Mouse (Mus musculus): Measurements from ENCODE around the gene 9530053A07Rik. TPM values are rescaled to one million over a fixed set of nuclear protein-coding genes. Genes with fewer than 3 reads are reported as not detected.

Gene 9530053A07Rik
- polyA plus RNA-seq, 1 experiment from 2014 or later = 0.12 TPM

DNA sequence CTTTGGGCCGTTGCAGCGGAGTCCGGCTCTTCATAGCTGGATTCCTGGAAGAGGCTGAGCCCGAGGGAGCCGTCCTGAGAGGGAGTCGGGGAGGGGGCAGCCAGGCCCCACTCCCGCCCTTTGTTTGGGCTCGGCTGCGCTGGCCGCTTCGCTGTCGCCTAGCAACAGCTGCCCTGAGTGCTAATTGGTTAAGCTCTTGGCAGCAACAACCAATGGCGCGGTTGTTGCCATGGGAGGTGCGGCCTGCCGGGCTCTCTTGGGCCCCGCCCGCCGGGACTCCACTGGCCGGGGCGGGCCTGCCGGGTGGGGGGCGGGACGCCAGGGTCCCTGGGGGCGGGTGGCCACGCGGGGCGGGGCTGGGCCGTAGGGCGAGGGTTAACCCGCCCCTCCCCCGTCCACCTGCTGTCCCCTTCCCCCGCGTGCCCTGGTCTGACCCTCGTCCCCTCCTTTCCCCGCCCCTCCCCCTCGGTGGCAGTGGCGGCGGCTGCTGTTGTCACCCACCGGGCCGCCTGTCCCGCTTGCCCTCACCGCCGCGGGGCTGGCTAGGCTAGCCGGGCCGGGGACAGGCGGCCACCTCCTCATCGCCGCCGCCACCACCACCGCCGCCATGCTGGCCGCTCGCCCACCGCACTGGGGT, 50.6 kb downstream of the 9530053A07Rik start:
- no peaks in the 10 kb centered on the region for H3K9me3 ChIP-seq (replicated peaks)
- peak; percentile 97 for ATAC-seq (ENCODE audit: low FRiP score)
- peak overlapping the region; percentile 97 for H3K27ac ChIP-seq
- peaks cover 70% of the 10 kb centered on the region for H3K36me3 ChIP-seq
- H3K9ac ChIP-seq = peak overlapping the region; percentile 93
- peak overlapping the region; percentile 97 for H3K4me3 ChIP-seq
- 0% methylated on average over 38 of the region's 56 CpGs for WGBS
- H3K27me3 ChIP-seq = no peaks in the 10 kb centered on the region
- H3K4me2 ChIP-seq (replicated peaks) = peak overlapping the region; percentile 85
- H3K4me1 ChIP-seq = peaks cover 13% of the 10 kb centered on the region

- ATAC-seq (ENCODE audit: low FRiP score) = no peak
- H3K9me3 ChIP-seq (replicated peaks) = no peaks in the 10 kb centered on the region
- H3K27me3 ChIP-seq = no peaks in the 10 kb centered on the region
- H3K27ac ChIP-seq = peak overlapping the region; percentile 97; the same call in 1 of the 2 replicates
- peak overlapping the region; percentile 85 for H3K4me2 ChIP-seq (replicated peaks)
- H3K36me3 ChIP-seq = peaks cover 71% of the 10 kb centered on the region
- H3K9ac ChIP-seq = peak overlapping the region; percentile 93
- peaks cover 13% of the 10 kb centered on the region for H3K4me1 ChIP-seq
- WGBS = 72% methylated on average over 5 of the region's 5 CpGs
- peak overlapping the region; percentile 97 for H3K4me3 ChIP-seq
Measured at GRCm38 (mm10) chr7:28180890-28181289, 51.6 kb downstream of the 9530053A07Rik start.

GRCm38 (mm10) chr7:28181376-28181775, 52.1 kb downstream of the 9530053A07Rik start:
- Histone ChIP-seq H3K36me3 (peaks cover 71% of the 10 kb centered on the region), H3K9ac (peak overlapping the region; percentile 9; the same call in 1 of the 2 replicates), H3K9me3 (replicated peaks) (no peaks in the 10 kb centered on the region), H3K27me3 (no peaks in the 10 kb centered on the region), H3K4me1 (peaks cover 13% of the 10 kb centered on the region), H3K4me3 (peak overlapping the region; percentile 97), H3K27ac (no peak overlapping the region), H3K4me2 (replicated peaks) (peak overlapping the region; percentile 85)
- WGBS = 94% methylated on average over 12 of the region's 12 CpGs
- no peak for ATAC-seq (ENCODE audit: low FRiP score)

- no peak overlapping the region for H3K27ac ChIP-seq
- peaks cover 13% of the 10 kb centered on the region for H3K4me1 ChIP-seq
- no peaks in the 10 kb centered on the region for H3K9me3 ChIP-seq (replicated peaks)
- ATAC-seq (ENCODE audit: low FRiP score) = no peak
- H3K36me3 ChIP-seq = peaks cover 71% of the 10 kb centered on the region
- H3K4me3 ChIP-seq = no peak overlapping the region
- H3K4me2 ChIP-seq (replicated peaks) = no peak overlapping the region
- WGBS = 98% methylated on average over 22 of the region's 22 CpGs
- no peak overlapping the region for H3K9ac ChIP-seq
- no peaks in the 10 kb centered on the region for H3K27me3 ChIP-seq
Measured at GRCm38 (mm10) chr7:28182320-28182719, 53.1 kb downstream of the 9530053A07Rik start.

DNA sequence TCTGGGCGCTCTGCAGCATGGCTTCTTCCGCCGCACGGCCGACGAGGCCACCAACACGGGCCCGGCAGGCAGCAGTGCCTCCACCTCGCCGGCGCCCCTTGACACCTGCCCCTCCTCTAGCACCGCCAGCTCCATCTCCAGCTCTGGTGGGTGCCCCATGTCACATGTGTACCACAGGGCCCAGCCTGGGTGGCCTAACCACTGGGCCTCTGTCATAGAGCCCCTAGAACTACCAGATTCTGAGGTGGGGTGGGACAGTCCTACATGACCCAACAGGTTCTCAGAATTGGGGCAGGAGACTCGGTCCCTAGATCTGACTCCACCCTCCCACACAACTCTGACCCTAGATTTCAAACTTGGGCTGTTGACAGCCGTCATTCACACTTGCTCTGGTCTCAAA, 56.6 kb downstream of the 9530053A07Rik start:
- Histone ChIP-seq H3K4me2 (replicated peaks) (no peak overlapping the region), H3K9me3 (replicated peaks) (no peaks in the 10 kb centered on the region), H3K9ac (no peak overlapping the region), H3K4me1 (peaks cover 7% of the 10 kb centered on the region), H3K4me3 (no peak overlapping the region), H3K27me3 (no peaks in the 10 kb centered on the region), H3K27ac (no peak overlapping the region), H3K36me3 (peaks cover 95% of the 10 kb centered on the region)
- ATAC-seq (ENCODE audit: low FRiP score) = no peak
- WGBS = 93% methylated on average over 14 of the region's 14 CpGs

- 0 out of 2 replicates have a peak, but pooled peaks have one; percentile 4 for ATAC-seq (ENCODE audit: low FRiP score)
- WGBS = 87% methylated on average over 8 of the region's 8 CpGs
- H3K27ac ChIP-seq = no peak overlapping the region
- peaks cover 99% of the 10 kb centered on the region for H3K36me3 ChIP-seq
- H3K27me3 ChIP-seq = no peaks in the 10 kb centered on the region
- H3K9me3 ChIP-seq (replicated peaks) = no peaks in the 10 kb centered on the region
- H3K4me3 ChIP-seq = no peak overlapping the region
- no peak overlapping the region for H3K4me2 ChIP-seq (replicated peaks)
- no peaks in the 10 kb centered on the region for H3K4me1 ChIP-seq
- peak overlapping the region; percentile 29; the same call in 1 of the 2 replicates for H3K9ac ChIP-seq
Measured at GRCm38 (mm10) chr7:28186631-28187030, 57.4 kb downstream of the 9530053A07Rik start.

DNA sequence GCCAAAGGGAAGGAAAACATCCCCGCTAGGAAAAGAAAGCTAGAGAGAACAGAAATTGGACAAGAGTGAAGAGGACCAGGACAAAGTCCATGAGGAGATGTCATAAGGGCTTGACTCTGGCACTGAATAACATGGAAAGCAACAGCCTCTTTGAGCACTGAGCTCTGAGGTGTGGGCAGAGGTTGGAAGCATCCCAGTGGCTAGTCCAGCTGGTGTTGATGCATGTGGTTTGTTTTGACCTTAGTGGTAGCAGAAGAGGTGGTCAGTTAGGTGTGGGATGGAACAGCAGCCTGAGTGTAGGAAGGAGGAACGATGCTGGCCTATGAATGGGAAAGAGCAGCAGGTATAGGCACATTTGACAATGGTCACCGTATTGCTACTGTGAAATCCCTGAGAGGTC, 62.2 kb downstream of the 9530053A07Rik start:
- Histone ChIP-seq H3K4me2 (replicated peaks) (no peak overlapping the region), H3K4me3 (no peak overlapping the region), H3K9ac (no peak overlapping the region), H3K4me1 (no peaks in the 10 kb centered on the region), H3K36me3 (peaks cover 85% of the 10 kb centered on the region), H3K27ac (no peak overlapping the region), H3K9me3 (replicated peaks) (no peaks in the 10 kb centered on the region), H3K27me3 (no peaks in the 10 kb centered on the region)
- no peak for ATAC-seq (ENCODE audit: low FRiP score)
- WGBS = 97% methylated on average over 3 of the region's 3 CpGs

DNA sequence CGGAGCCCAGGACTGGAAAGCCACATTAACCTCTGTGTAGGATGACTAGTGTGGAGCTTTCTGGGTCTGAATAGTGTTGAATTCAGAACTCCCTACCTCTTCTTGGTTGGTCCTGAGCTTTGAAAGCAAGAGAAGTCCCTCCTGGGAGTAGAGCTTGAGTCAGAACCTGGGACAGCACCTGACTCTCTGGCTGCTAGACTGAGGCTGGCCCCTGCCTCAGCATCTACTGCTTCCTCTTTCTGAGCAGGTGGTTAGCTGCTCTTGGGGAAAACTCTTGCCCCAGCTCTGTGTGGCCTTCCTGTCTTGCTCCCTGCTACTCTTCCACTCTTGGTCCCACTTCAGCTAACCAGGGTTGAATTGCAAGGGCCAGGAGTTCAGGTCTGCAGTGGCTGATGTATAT, 62.6 kb downstream of the 9530053A07Rik start:
- peaks cover 81% of the 10 kb centered on the region for H3K36me3 ChIP-seq
- no peaks in the 10 kb centered on the region for H3K9me3 ChIP-seq (replicated peaks)
- no peak overlapping the region for H3K27ac ChIP-seq

GRCm38 (mm10) chr7:28195414-28196098, 66.3 kb downstream of the 9530053A07Rik start:
- H3K36me3 ChIP-seq = peaks cover 53% of the 10 kb centered on the region
- no peak overlapping the region for H3K4me2 ChIP-seq (replicated peaks)

More for the DNA sequence above, 62.6 kb downstream of the 9530053A07Rik start:
- ATAC-seq (ENCODE audit: low FRiP score) = no peak
- H3K4me1 ChIP-seq = no peaks in the 10 kb centered on the region
- no peak overlapping the region for H3K4me2 ChIP-seq (replicated peaks)
- 100% methylated on average over 1 of the region's 1 CpGs for WGBS
- H3K27me3 ChIP-seq = no peaks in the 10 kb centered on the region
- no peak overlapping the region for H3K4me3 ChIP-seq
- no peak overlapping the region for H3K9ac ChIP-seq

GRCm38 (mm10) chr7:28196528-28196927, 67.3 kb downstream of the 9530053A07Rik start:
- Histone ChIP-seq H3K36me3 (peaks cover 45% of the 10 kb centered on the region), H3K27me3 (no peaks in the 10 kb centered on the region), H3K4me3 (no peak overlapping the region), H3K4me1 (no peaks in the 10 kb centered on the region), H3K27ac (no peak overlapping the region), H3K9me3 (replicated peaks) (no peaks in the 10 kb centered on the region), H3K4me2 (replicated peaks) (no peak overlapping the region), H3K9ac (no peak overlapping the region)
- whole genome bisulfite sequencing = 56% methylated on average over 14 of the region's 14 CpGs
- no peak for ATAC-seq (ENCODE audit: low FRiP score)

More at GRCm38 (mm10) chr7:28195414-28196098, 66.3 kb downstream of the 9530053A07Rik start:
- H3K27ac ChIP-seq = no peak overlapping the region
- WGBS = 83% methylated on average over 5 of the region's 5 CpGs
- no peaks in the 10 kb centered on the region for H3K27me3 ChIP-seq
- no peak for ATAC-seq (ENCODE audit: low FRiP score)
- no peak overlapping the region for H3K9ac ChIP-seq
- no peaks in the 10 kb centered on the region for H3K9me3 ChIP-seq (replicated peaks)
- no peak overlapping the region for H3K4me3 ChIP-seq
- H3K4me1 ChIP-seq = no peaks in the 10 kb centered on the region

GRCm38 (mm10) chr7:28199054-28199453, 69.8 kb downstream of the 9530053A07Rik start:
- H3K27me3 ChIP-seq = no peaks in the 10 kb centered on the region
- ATAC-seq (ENCODE audit: low FRiP score) = no peak
- 75% methylated on average over 4 of the region's 4 CpGs for WGBS
- H3K36me3 ChIP-seq = peaks cover 22% of the 10 kb centered on the region
- no peaks in the 10 kb centered on the region for H3K9me3 ChIP-seq (replicated peaks)
- H3K4me1 ChIP-seq = no peaks in the 10 kb centered on the region
- no peak overlapping the region for H3K4me2 ChIP-seq (replicated peaks)
- no peak overlapping the region for H3K27ac ChIP-seq
- no peak overlapping the region for H3K4me3 ChIP-seq
- no peak overlapping the region for H3K9ac ChIP-seq

- Histone ChIP-seq H3K9me3 (replicated peaks) (no peaks in the 10 kb centered on the region), H3K27me3 (no peaks in the 10 kb centered on the region), H3K4me2 (replicated peaks) (no peak overlapping the region), H3K4me3 (no peak overlapping the region), H3K27ac (no peak overlapping the region), H3K36me3 (peaks cover 2% of the 10 kb centered on the region), H3K9ac (no peak overlapping the region), H3K4me1 (no peaks in the 10 kb centered on the region)
- 62% methylated on average over 19 of the region's 19 CpGs for WGBS
- ATAC-seq (ENCODE audit: low FRiP score) = no peak
Measured at GRCm38 (mm10) chr7:28203207-28204108, 74.2 kb downstream of the 9530053A07Rik start.

All from hindbrain, embryonic 12.5 days (tissue).